Mouse (Mus musculus): Measurements from ENCODE around the gene Mt4.
"Not testable (repeated sequence)": the region's sequence is repeated elsewhere in the genome, so short reads cannot be mapped to it uniquely, and the experiment has no call there.

Mt4 gene

DNA sequence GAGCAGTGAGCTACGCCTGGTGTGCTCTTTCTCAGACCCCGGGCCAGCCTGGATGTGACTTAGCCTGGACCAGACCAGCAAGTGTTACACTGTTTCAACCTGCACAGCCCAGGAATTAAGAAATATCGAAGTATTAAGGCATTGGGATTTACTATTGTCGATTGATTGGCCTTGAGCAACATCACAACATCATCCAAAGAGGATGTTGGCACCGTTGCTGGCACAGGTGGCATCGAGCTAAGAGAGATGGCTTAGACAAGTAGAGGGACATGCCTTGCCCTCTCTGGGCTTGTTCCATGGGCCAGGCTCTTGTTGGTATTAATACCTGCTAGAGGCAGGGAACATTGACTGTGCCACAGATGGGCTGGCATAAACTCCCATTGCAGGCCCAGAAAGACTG is 1.4 kb upstream of the Mt4 start:
- no peak for DNase-seq

DNA sequence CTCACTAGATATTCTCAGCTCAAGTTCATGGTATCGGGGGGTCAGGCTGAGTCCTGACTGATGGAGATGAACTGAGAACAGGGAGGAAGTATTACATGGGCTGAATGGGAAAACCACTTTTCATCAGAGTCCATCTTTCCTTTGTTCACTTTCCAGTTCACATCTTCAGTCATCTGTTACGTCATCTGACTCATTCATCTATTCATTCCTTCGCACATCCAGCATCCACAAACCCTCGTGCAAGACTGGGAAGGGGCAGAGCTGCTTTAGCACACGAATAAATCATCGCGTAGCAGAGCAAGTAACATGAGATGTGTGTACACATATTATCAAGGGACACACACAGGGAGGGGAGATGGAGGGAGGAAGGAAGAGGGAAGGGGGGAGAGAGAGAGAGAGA is 805 bp upstream of the Mt4 start:
- DNase-seq: no peak

DNA sequence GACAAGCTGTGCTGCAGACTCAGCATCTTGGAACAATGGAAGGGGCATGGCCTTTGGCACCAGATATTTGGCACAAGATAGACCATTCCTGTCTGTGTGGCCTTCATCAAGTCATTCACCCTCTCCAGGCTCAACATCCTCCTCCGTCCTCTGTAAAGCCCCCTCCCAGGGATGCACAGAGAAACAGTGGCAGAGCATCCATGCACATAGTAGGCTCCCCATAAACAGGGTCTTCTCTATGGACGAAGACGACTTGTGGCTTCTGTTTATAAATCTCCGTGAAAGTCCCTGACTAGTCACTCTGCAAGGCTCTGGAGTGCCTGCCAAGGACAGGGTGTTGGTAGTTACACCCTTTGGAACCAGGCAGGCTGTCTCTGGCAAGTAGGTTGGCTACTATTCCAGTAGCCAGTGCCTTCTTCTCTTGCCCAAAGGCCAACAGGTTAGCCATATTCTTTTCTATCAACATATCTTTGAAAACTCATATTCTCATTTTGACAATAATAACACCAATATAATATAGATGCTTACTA is 3.3 kb downstream of the Mt4 start:
- no peak for DNase-seq

DNA sequence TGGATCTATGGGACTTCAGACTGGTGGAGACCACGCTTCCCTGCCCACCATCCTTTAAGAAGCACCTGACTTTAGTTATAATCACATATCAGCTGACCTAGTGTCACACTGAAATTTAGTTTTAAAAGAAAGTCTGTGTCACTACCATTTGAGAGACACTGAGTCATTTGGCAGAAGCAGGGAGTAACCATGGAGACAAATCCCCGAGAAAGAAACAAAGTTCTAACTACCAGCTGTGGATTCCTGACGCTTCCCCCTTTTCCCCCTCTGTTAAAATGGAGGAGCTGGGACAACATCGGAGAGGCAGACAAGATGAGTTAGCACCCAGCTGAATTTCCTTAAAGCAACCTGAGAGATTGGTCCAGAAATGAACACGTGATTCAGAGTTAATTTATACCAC is 11.2 kb downstream of the Mt4 start:
- DNase-seq: no peak

DNA sequence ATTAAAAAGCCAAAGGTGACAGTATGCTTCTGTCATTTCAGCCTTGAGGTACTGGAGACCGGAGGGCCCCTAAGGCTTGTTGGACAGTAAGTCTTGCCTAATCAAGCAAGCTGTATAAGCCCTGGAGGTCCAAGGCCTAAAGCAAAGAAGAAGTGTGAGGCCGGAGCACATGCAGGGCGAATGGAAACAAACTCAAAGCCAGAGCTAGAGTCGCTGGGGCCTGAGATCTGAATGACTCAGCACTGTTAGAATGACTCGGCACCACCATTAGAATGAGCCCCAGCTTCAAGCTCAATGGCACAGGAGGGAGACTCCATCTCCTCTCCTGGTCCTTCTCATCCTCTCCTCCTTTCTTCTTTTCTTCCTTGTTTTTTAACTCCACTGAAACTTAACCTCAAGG is 13.9 kb downstream of the Mt4 start:
- no peak for DNase-seq

DNA sequence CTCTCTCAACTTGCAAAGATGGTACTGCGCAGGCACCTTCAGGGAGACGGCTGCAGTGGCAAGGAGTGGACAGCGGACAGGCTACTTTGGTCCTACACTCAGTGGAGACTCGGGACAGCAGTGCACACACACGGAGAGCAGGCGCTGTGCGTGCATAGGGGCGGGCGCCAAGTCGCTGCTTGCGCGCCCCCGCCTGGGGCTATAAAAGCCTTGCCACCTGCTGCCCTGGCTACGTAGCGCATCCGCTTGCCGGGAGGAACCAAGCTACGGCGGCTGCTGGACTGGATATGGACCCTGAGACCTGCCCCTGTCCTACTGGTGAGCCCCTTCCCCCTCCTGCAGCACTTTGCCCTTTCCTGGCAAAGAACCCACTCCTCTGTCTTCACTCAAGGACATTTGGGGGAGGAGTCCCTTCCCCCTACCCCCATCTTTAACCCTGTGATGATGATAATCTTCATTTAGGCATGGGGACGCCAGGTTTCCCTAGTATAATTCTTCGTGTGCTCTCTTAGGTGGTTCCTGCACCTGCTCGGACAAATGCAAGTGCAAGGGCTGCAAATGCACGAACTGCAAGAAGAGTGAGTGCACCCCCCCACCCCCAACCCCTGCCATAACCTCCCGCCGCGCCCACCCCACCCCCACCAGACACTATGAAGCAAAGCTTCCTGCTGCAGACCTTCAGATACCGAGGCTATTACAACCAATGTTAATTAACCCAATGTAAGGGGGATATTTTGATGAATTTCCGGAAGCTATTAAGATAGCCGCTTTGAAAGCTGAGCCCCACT is 15.7 kb downstream of the Mt4 start, which contains the start of gene Mt3:
Mt3 (plus strand) TSS at position 95 of the 788 bp plus-strand sequence.
- DNase-seq: no peak

DNA sequence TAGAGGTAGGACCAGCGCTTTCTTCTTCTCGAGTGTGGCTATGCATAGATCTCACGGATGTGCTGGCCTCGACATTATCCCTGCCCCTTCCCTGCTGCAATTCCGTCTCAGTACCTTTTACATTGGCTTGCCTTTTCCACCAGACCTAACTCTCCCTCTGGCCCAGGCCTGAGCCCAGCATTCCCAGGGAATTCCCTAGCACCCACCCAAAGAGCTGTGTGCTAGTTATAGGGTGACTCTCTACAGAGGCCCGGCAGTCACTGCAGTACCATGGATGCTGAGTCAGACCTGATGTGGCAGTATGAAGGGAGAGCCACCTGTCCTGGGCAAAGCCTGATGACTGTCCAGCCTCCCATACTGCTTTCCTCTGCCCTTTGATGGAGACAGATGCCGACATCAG is 16.5 kb downstream of the Mt4 start:
- DNase-seq: no peak

DNA sequence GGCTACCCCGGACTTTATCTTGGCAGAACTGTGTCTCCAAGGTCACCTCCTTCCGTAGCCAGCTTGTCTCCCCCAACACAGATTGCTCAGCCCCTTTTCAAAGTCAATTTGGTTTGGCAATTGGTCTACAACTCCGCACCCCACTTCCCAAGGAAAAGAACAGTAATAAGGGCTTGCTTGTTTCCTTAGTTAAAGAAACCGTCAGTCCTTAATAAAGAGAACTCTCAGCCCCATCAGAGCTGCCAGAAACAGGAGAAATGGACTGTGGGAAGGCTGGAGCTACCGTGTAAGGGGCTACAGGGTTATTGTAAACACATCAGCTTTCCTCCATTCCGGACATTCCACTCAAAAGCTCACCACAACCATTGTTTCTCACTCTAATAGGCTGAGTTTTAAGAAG is 17.5 kb downstream of the Mt4 start:
- DNase-seq: no peak

DNA sequence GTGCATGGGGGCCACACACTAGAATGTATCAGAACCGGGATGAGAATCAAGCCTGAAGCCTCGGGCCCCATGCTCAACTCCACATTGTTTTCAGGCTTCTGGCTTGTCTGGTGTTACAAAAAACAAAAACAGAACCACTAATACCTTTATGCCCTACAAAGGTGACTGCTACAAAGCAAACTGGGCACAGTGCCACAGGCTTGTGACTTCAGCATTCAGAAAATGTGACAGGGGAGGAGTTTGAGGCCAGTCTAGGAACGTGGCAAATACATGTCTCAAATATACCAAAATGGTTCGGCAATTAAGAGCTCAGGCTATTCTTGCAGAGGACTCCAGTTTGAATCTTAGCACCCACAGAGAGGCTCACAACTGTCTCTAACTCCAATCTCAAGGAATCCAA is 19.1 kb downstream of the Mt4 start:
- no peak for DNase-seq

DNA sequence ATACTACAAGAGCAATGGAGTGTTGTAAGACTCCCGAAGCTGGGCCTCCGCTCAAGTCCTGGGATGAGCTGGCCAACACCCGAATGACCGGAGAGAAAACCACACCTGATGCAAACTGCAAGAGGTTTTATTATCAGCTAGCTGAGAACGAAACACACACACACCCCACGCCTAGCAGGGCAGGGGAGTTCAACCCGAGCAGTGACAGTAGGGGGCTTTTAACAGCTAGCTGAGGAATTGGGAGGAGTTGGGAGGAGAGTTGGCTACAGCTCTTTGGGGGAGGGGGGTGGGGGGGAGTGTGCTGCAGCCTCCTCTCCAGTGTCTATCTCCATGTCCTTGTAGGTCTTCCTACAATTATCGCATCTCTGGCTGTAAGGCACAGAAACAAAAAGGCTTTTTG is 28.8 kb downstream of the Mt4 start:
- not testable (repeated sequence) for DNase-seq

DNA sequence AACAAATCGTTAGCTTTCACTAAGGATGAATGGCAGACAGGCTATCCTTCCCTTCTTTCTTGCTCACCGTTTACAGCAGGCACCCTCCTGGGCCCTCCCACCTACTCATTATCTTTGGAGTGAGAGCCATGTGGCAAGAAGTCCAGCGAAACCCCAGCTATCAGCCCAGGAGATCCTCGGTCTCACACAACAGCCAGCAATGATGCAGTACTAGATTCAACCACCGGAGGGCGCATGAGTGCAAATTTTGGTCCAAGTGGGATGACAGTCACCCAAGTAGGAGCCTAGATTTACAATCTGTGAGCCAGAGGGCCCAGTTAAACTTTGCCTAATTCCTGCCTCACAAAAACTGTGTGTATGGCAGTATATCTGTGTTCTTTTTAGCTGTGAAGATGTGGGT is 30.2 kb downstream of the Mt4 start:
- DNase-seq: peak; percentile 91 to 92

DNA sequence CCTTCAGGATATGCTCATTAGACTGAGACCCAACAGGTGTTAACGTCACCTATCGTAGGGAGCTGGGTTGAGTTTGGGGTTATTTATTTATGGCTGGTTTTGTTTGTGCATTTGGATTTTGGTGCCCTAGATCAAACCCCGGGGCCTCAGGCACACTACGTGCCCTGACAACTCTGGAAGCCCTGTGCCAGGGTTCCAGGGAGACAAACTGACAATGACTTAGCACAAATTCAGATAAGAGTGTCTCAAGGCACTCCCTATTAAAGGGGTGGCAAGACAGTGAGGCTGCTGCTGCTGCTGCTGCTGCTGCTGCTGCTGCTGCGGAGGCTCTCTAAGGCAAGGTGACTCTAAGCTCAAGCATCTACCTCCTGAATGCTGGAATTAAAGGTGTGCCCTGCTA is 32.5 kb downstream of the Mt4 start:
- no peak for DNase-seq

DNA sequence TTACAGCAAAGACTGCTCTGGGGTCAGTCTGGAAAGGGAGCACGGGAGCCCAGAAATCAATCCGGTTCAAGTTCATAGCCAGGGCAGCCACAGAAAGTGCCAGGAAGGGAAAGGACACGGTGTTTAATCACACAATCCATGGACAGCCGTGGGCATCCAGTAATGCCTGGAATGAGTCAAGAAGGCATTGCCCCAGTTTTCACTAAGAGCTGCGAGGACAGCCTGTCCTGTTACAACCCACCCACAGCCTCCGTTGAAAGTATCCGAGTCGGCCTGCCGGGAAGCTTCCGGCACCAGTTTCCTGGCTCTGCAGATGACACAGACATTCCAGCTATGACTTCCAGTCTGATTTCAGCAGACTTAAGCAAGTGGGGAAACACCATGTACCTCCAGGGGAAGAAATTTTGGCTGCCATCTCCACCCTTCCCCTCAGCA is 34.3 kb downstream of the Mt4 start:
- no peak for DNase-seq

DNA sequence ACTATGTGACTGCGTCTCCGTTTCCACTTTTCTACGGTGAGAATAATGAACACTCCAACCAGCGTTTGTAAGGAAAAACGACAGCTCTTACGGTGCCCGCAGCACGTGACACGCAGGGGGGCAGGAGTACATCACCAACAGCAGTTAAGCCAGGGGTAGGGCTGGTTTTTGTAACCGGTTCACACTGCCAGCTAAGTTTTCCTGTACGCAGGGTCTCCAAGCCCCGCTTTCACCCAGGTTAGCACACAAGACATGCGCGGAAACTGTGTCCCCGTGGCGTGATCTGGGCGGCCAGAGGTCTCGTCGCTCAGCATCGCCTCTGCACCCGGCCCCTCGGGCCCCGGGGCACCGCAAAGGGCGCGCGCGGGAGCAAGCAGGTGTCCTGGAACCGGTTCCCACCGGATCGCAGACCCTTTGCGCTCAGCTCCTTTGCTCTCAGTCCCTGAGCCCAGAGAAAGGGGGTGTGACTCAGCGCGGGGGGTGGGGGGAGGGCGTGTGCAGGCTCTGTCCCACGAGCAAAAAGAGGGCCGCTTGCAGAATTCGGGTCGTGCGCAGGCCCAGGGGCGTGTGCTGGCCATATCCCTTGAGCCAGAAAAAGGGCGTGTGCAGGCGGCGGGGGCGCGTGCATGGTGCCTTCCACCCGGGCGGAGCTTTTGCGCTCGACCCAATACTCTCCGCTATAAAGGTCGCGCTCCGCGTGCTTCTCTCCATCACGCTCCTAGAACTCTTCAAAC is 35.2 kb downstream of the Mt4 start, which contains the start of gene Mt2:
Mt2 (plus strand) TSS at position 590 of the 734 bp plus-strand sequence.
- peak; percentile 23 to 33 for DNase-seq

DNA sequence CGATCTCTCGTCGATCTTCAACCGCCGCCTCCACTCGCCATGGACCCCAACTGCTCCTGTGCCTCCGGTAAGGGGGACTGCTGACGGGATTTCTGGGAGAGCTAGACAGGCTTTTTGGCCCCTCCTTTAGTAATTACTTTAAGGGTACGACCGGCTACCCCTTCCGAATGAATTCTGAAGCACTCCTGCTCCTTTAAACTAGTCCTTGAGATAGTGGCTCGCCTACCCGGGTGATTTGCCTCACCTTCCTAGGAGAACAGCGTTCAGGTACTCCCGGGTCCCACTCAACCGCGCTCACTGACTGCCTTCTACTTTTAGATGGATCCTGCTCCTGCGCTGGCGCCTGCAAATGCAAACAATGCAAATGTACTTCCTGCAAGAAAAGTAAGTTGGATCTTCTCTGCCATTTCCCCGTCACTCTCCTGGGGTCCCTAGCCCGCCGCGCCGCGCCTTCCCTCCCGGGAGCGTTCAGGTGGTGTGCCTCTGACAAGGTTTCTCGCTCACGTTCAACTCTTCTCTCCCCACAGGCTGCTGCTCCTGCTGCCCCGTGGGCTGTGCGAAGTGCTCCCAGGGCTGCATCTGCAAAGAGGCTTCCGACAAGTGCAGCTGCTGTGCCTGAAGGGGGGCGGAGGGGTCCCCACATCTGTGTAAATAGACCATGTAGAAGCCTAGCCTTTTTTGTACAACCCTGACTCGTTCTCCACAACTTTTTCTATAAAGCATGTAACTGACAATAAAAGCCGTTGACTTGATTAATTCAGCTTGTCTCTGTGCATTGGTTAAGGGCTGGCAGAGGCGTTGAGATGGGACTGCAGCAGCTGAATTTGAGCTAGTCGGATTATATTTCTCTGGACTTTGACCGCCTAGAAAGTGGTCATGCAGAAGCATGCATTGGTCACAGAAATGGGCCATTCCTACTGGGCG is 36.1 kb downstream of the Mt4 start:
- DNase-seq: no peak

DNA sequence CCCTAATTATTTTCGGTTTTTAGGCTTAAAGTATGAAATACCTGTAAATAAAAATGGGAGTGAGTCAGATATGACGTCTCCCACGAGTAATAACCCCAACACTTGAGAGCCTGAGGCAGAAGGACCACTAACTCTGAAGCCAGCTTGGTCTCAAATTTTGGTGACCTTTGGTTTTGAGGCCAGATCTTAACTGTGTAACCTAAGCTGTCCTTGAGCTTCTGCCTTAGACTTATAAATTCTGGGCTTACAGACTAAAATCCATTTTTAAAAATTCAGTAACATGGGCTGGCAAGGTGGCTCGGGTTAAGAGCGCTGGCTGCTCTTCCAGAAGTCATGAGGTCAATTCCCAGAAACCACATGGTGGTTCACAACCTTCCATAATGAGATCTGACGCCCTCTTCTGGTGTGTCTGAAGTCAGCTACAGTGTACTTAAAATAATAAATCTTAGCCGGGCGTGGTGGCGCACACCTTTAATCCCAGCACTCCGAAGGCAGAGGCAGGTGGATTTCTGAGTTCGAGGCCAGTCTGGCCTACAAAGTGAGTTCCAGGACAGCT is 36.9 kb downstream of the Mt4 start:
- no peak for DNase-seq

DNA sequence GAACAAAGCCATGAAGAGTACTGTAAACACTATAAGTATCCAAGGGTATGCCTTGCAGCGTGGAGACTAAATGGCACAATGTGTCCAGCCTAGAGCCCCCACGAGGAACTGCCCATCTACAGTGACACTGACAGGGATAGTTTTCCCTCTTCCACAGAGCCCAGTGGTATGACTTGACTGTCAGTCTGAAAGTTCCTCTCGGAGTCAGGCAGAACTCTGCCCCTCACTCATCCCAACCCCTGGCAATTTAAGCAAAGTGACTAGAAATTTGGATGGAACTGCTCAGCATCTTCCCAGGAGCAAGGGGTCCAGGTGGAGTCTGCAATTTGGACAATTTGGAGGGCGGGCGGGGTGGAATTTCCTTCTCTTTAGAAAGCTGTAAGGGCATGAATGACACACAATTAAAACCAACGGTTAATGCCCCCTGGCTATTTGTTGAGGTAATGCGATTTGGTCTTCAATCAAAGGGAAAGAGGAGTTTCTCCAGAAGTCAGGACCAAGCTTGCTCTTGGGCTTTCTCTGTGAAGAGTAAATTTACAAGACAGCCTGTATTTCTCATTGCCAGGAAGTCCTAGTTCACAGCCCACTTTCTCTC is 37.7 kb downstream of the Mt4 start:
- no peak for DNase-seq

DNA sequence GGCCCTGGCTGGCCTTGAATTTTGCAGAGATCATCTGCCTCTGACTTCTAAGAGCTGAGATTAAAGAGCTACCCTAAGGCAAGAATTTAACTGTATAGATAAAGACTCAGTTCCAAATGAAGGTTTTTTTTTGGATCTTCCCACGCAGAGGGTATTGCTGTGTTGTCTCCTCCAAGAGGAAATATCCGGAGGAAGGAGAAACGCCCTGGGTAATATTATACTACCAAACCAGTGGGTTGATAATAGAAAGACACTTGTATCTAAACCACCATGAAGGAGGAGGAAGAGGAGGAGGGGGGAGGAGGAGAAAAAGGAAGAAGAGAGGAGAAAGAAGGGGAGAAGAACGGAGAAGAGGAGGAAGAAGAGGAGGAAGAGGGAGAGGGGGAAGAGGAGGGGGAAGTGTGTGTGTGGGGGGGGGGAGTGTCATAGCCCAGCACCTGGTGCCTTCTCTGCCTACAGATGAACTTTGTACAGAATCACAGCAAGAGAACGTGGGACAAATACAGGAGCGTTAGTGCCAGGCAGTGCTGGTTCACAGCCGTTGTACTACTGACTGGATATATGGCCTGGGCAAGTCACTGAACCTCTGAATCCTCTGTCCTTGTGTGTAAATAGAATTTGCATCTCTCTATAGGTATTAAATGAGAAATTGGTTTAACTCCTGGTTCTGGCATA is 40.9 kb downstream of the Mt4 start:
- DNase-seq: no peak

DNA sequence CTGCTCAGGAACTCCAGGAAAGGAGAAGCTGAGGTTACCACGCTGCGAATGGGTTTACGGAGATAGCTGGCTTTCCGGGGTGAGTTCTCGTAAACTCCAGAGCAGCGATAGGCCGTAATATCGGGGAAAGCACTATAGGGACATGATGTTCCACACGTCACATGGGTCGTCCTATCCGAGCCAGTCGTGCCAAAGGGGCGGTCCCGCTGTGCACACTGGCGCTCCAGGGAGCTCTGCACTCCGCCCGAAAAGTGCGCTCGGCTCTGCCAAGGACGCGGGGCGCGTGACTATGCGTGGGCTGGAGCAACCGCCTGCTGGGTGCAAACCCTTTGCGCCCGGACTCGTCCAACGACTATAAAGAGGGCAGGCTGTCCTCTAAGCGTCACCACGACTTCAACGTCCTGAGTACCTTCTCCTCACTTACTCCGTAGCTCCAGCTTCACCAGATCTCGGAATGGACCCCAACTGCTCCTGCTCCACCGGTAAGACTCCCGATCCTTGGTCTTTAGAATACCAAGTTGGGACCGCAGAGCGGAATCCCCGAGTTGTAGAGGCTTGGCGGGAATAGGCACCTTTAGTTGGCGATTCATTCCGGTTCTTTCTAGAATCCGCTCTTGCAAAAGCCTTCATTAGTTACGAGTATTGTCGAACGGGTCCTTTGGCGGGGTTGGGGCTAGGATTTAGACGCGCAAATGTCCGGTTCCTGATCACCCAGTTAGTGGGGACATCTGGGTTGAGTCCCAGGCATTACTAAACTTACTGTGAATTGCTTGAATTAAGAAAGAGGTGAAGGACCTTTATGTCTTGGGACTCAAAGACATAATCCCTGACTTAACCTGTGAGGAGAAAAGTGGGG is 42.1 kb downstream of the Mt4 start, which contains the start of gene Mt1:
Mt1 (plus strand) TSS at position 226 of the 856 bp plus-strand sequence.
- DNase-seq: peak; percentile 70 to 71
